ENCODE assay signal across 12 mouse cellular contexts in the genomic region with DNA sequence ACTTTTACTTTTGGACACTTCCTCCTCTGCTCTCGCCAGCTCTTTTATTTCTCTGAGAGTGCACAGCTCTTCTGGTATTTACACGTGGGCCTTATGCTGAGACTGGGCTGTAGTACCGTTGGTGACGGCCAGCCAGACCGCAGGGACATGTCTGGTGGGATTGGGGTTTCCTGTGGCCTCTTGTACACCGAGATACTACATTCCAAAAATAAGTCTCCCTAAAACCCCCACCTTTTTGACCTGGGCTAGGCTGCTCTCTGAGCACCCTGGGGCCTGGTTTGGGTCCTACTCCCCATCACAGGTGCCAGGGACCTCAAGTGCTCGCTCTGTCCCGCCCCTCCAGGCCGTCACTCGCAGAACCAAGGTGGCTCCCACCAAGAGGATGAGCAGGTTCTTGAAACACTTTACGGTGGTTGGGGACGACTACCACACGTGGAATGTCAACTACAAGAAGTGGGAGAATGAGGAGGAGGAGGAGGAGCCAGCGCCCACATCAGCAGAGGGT. TPM values are rescaled to one million over a fixed set of nuclear protein-coding genes. Genes with fewer than 3 reads are reported as not detected.
A peak's percentile ranks its signal among the peaks of the same experiment; 100 is the strongest.
DNase-seq lines count a peak whose midpoint lies in the region; ATAC-seq and TF ChIP-seq lines count a peak whose summit lies in the region.
"Had no signal": no experiment of that assay in that cellular context is flagged by ENCODE, and none has a peak within 500 bp of the region (broad histone marks: within the 10 kb centered on the region; RNA-seq: fewer than 3 reads in every experiment).

No protein-coding gene starts in this region.

- TF ChIP-seq CTCF in lung, postnatal 0 days (IDR thresholded peaks at IDR 0.05), result no peak
- TF ChIP-seq CTCF in CH12.LX (conservative IDR thresholded peaks at IDR 0.05 in 1 of 2, IDR thresholded peaks at IDR 0.05 in 1 of 2; ENCODE audit: low read depth in 2 of 2, low read length in 2 of 2), result no peak
- TF ChIP-seq CTCF in small intestine, adult 2 months (IDR thresholded peaks at IDR 0.05; ENCODE audit: extremely low read depth, insufficient read length, insufficient replicate concordance, low read depth, low read length), result no peak

- WGBS in lung, postnatal 0 days, result 51% methylated on average over 14 of the region's 14 CpGs
- 70% methylated on average over 14 of the region's 14 CpGs for WGBS in small intestine, adult 2 months
- WGBS in kidney, embryonic 14.5 days, result 88% methylated on average over 14 of the region's 14 CpGs

- H3K27ac ChIP-seq in lung, postnatal 0 days (ENCODE audit: low read length), result no peak overlapping the region
- H3K27ac ChIP-seq in CH12.LX (ENCODE audit: insufficient read depth, low read depth), result peak overlapping the region; percentile 98
- H3K27ac ChIP-seq in small intestine, adult 2 months (ENCODE audit: insufficient read depth, low read depth, low read length), result peak overlapping the region; percentile 34
- no peak overlapping the region for H3K27ac ChIP-seq in kidney, embryonic 14.5 days (ENCODE audit: low read depth, low read length)

- 0 out of 2 replicates have a peak, but pooled peaks have one; percentile 21 for ATAC-seq in lung, postnatal 0 days
- ATAC-seq in hematopoietic stem cell, adult 5-6 weeks (replicated peaks in 1 of 2; ENCODE audit: insufficient read depth in 1 of 2, low FRiP score in 2 of 2, low TSS enrichment in 1 of 2, low read depth in 1 of 2, poor library complexity in 2 of 2, severe bottlenecking in 2 of 2), result peak; percentile 35 to 51
- ATAC-seq in kidney, embryonic 14.5 days (ENCODE audit: low FRiP score, low TSS enrichment), result no peak

- in situ Hi-C loops in CH12.LX (cut with MboI; ENCODE audit: low pct_ligation_motif_present, low pct_unique_long_range_greater_than_20kb, low sequenced_read_pairs), result no loop called here

- H3K36me3 ChIP-seq in lung, postnatal 0 days (ENCODE audit: insufficient read depth, low read length), result no peaks in the 10 kb centered on the region
- peaks cover 18 to 65% of the 10 kb centered on the region in 2 experiments for H3K36me3 ChIP-seq in CH12.LX (replicated peaks in 1 of 2; ENCODE audit: control insufficient read depth in 1 of 2, insufficient read depth in 1 of 2, low read length in 1 of 2)
- H3K36me3 ChIP-seq in small intestine, adult 2 months (ENCODE audit: control insufficient read depth, insufficient read depth, low read length), result no peaks in the 10 kb centered on the region
- no peaks in the 10 kb centered on the region for H3K36me3 ChIP-seq in kidney, embryonic 14.5 days (ENCODE audit: control insufficient read depth, insufficient read depth, low read length)

- no peak overlapping the region for H3K4me2 ChIP-seq in lung, postnatal 0 days (replicated peaks; ENCODE audit: low read depth, low read length)
- H3K4me2 ChIP-seq in CH12.LX (ENCODE audit: insufficient read depth, low read depth, poor library complexity, severe bottlenecking), result peak overlapping the region; percentile 44
- no peak overlapping the region for H3K4me2 ChIP-seq in kidney, embryonic 14.5 days (replicated peaks; ENCODE audit: low read depth, low read length)
- H3K4me2 ChIP-seq: heart, embryonic 11.5 days had no signal

- TF ChIP-seq EP300 in lung, postnatal 0 days (IDR thresholded peaks at IDR 0.05), result no peak
- peak; percentile 93 for TF ChIP-seq EP300 in CH12.LX (IDR thresholded peaks at IDR 0.05; ENCODE audit: low read length)

- H3K9me3 ChIP-seq in lung, postnatal 0 days (ENCODE audit: low read length), result no peaks in the 10 kb centered on the region
- peaks cover 4% of the 10 kb centered on the region for H3K9me3 ChIP-seq in CH12.LX (replicated peaks; ENCODE audit: low read length)
- no peaks in the 10 kb centered on the region for H3K9me3 ChIP-seq in kidney, embryonic 14.5 days (ENCODE audit: control insufficient read depth, low read length)

- no peaks in the 10 kb centered on the region for H3K27me3 ChIP-seq in lung, postnatal 0 days (replicated peaks; ENCODE audit: insufficient read depth, low read length)
- H3K27me3 ChIP-seq in CH12.LX (replicated peaks), result no peaks in the 10 kb centered on the region
- H3K27me3 ChIP-seq in small intestine, adult 2 months (ENCODE audit: control insufficient read depth, insufficient read depth, low read length), result no peaks in the 10 kb centered on the region
- no peaks in the 10 kb centered on the region for H3K27me3 ChIP-seq in kidney, embryonic 14.5 days (ENCODE audit: control insufficient read depth, insufficient read depth, low read length)

- H3K4me1 ChIP-seq in lung, postnatal 0 days (ENCODE audit: insufficient read depth, low read depth, low read length), result 0 out of 2 replicates have a peak, but pooled peaks cover 5% of the 10 kb centered on the region
- peaks cover 34 to 87% of the 10 kb centered on the region in 2 experiments for H3K4me1 ChIP-seq in CH12.LX (ENCODE audit: control insufficient read depth in 1 of 2, insufficient read depth in 2 of 2)
- H3K4me1 ChIP-seq in small intestine, adult 2 months (ENCODE audit: control insufficient read depth, insufficient read depth, insufficient read length, low read length), result peaks cover 8% of the 10 kb centered on the region
- H3K4me1 ChIP-seq in kidney, embryonic 14.5 days (ENCODE audit: control insufficient read depth, insufficient read depth, low read length), result no peaks in the 10 kb centered on the region

- dilution Hi-C loops in CH12.LX (cut with MboI; ENCODE audit: extremely low pct_ligation_motif_present, extremely low pct_unique_long_range_greater_than_20kb, low sequenced_read_pairs), result no loop called here

- no peak; the same call in 1 of the 2 replicates for TF ChIP-seq POLR2A in CH12.LX (IDR thresholded peaks at IDR 0.05; ENCODE audit: low read depth, low read length)
- TF ChIP-seq POLR2A in small intestine, adult 2 months (IDR thresholded peaks at IDR 0.05; ENCODE audit: low read depth, low read length), result no peak

- peak; percentile 30 for DNase-seq in lung, postnatal 0 days (ENCODE audit: low spot score)
- DNase-seq in lung, postnatal 10 days, result no peak
- peak; percentile 92 for DNase-seq in CH12.LX (ENCODE audit: extremely low read depth)
- DNase-seq in layer of hippocampus, adult 8-10 months (ENCODE audit: low spot score in 2 of 2), result no peak
- no peak for DNase-seq in heart, postnatal 36 days
- DNase-seq: adrenal gland, adult 2 months; cerebellum, adult 18-20 months; layer of hippocampus, adult 9-11 months had no signal

- H3K79me2 ChIP-seq in CH12.LX (replicated peaks; ENCODE audit: control insufficient read depth, extremely low read depth, insufficient read depth, poor library complexity, severe bottlenecking), result peaks cover 9% of the 10 kb centered on the region

- TF ChIP-seq RAD21 in CH12.LX (IDR thresholded peaks at IDR 0.05; ENCODE audit: low read depth, low read length), result peak; percentile 10

- no peak overlapping the region for H3K9ac ChIP-seq in lung, postnatal 0 days (replicated peaks; ENCODE audit: low read depth)
- H3K9ac ChIP-seq in CH12.LX (ENCODE audit: insufficient read depth, low read depth), result no peak overlapping the region
- no peak overlapping the region for H3K9ac ChIP-seq in kidney, embryonic 14.5 days (ENCODE audit: low read depth, low read length)

- no peak overlapping the region for H3K4me3 ChIP-seq in lung, postnatal 0 days (ENCODE audit: low read depth, low read length)
- H3K4me3 ChIP-seq in CH12.LX (replicated peaks in 1 of 3; ENCODE audit: low read depth in 2 of 3, low read length in 2 of 3, poor library complexity in 1 of 3), result peak overlapping the region in 2 of 3 experiments; percentile 8 to 42
- H3K4me3 ChIP-seq in small intestine, adult 2 months (ENCODE audit: low read depth, low read length), result peak overlapping the region; percentile 9
- no peak overlapping the region for H3K4me3 ChIP-seq in kidney, embryonic 14.5 days (ENCODE audit: low read length)

- intact Hi-C loops in heart, postnatal 36 days (cut with DNase I), result no loop called here

TF ChIP-seq in CH12.LX, 34 proteins besides CTCF, POLR2A, EP300 and RAD21 (continues in another document):
- TF ChIP-seq SMC3 (IDR thresholded peaks at IDR 0.05; ENCODE audit: low read depth, low read length), result peak; percentile 24; the same call in 1 of the 2 replicates
- TF ChIP-seq ZNF384 (IDR thresholded peaks at IDR 0.05; ENCODE audit: low read depth, low read length), result peak; percentile 29; the same call in 1 of the 2 replicates
- TF ChIP-seq ZC3H11A (IDR thresholded peaks at IDR 0.05; ENCODE audit: low read depth, low read length), result no peak
- peak; percentile 99 for TF ChIP-seq MEF2A (IDR thresholded peaks at IDR 0.05; ENCODE audit: borderline replicate concordance, low read depth, low read length)

RNA-seq across cellular contexts. Expression of a gene that starts 26.5 kb away (rescaled TPM):
- polyA plus RNA-seq in lung, postnatal 0 days (2015; fragmentation: Nextera tagmentation; extraction: Ambion mirVana), result 3.7 and 3.9 TPM in 2 replicates
- total RNA-seq in CH12.LX (2012; rRNA removed) (156 and 167 TPM in 2 replicates), CH12.LX (2014; rRNA removed) (132 and 143 TPM in 2 replicates)
- 145 and 159 TPM in 2 replicates for polyA plus RNA-seq in CH12.LX (2012; ENCODE audit: insufficient read length, low read depth)
- 9.6 and 26.1 TPM in 2 replicates for total RNA-seq in hematopoietic stem cell, adult 5-6 weeks (2017)
- 8.1 and 18.6 TPM in 2 replicates for polyA plus RNA-seq in small intestine, adult 2 months (2012; rRNA removed)
- 10 to 100 TPM in 2 of 4 experiments, 1 to 10 TPM in 2; 2.1 to 22.9 (median 8.2) TPM for total RNA-seq in layer of hippocampus, adult 8-10 months (2022)
- polyA plus RNA-seq in kidney, embryonic 14.5 days (2014; fragmentation: Nextera tagmentation; extraction: Ambion mirVana), result 12.7 TPM in 2 replicates
- 1 to 10 TPM; 1.4 to 1.7 TPM for total RNA-seq in heart, postnatal 36 days (2021)

RNA-seq across cellular contexts. Expression of a gene that starts 31.1 kb away (rescaled TPM):
- polyA plus RNA-seq in lung, postnatal 0 days (2015; fragmentation: Nextera tagmentation; extraction: Ambion mirVana), result 4.5 and 5.1 TPM in 2 replicates
- 7.6 and 8.8 TPM in 2 replicates for total RNA-seq in CH12.LX (2012; rRNA removed)
- 2.6 and 2.9 TPM in 2 replicates for total RNA-seq in CH12.LX (2014; rRNA removed)
- 3.7 and 4.4 TPM in 2 replicates for polyA plus RNA-seq in CH12.LX (2012; ENCODE audit: insufficient read length, low read depth)
- total RNA-seq in hematopoietic stem cell, adult 5-6 weeks (2017), result 7.1 and 12.2 TPM in 2 replicates
- polyA plus RNA-seq in small intestine, adult 2 months (2012; rRNA removed), result 5.8 and 12.5 TPM in 2 replicates
- 10 to 100 TPM; 14.7 to 17.7 (median 16.1) TPM for total RNA-seq in layer of hippocampus, adult 8-10 months (2022)
- polyA plus RNA-seq in kidney, embryonic 14.5 days (2014; fragmentation: Nextera tagmentation; extraction: Ambion mirVana), result 6.5 and 9.8 TPM in 2 replicates
- total RNA-seq in heart, postnatal 36 days (2021), result 1 to 10 TPM; 4.3 to 4.6 TPM

RNA-seq across cellular contexts. Expression of a gene that starts 51.0 kb away (rescaled TPM):
- 12.2 and 12.7 TPM in 2 replicates for polyA plus RNA-seq in lung, postnatal 0 days (2015; fragmentation: Nextera tagmentation; extraction: Ambion mirVana)
- total RNA-seq in CH12.LX (2012; rRNA removed) (17.1 and 19.9 TPM in 2 replicates), CH12.LX (2014; rRNA removed) (25.6 and 25.9 TPM in 2 replicates)
- 22.2 and 23.6 TPM in 2 replicates for polyA plus RNA-seq in CH12.LX (2012; ENCODE audit: insufficient read length, low read depth)
- 18.0 and 20.8 TPM in 2 replicates for total RNA-seq in hematopoietic stem cell, adult 5-6 weeks (2017)
- polyA plus RNA-seq in small intestine, adult 2 months (2012; rRNA removed), result 12.5 and 20.1 TPM in 2 replicates
- total RNA-seq in layer of hippocampus, adult 8-10 months (2022), result 10 to 100 TPM; 41.0 to 48.0 (median 43.7) TPM
- polyA plus RNA-seq in kidney, embryonic 14.5 days (2014; fragmentation: Nextera tagmentation; extraction: Ambion mirVana), result 7.9 and 10.9 TPM in 2 replicates
- total RNA-seq in heart, postnatal 36 days (2021), result 10 to 100 TPM; 89.5 to 98.4 TPM

Comparison
In these comparisons a context has a peak if more than half of its experiments do, and no peak if none do; other contexts are left out.
1. DNase-seq: peak in lung, postnatal 0 days (single experiment) and CH12.LX (single experiment); none in lung, postnatal 10 days (single experiment), layer of hippocampus, adult 8-10 months (0 of 2) and heart, postnatal 36 days (0 of 2).
2. H3K27ac ChIP-seq: peak in CH12.LX (single experiment) and small intestine, adult 2 months (single experiment); none in lung, postnatal 0 days (single experiment) and kidney, embryonic 14.5 days (single experiment).
3. H3K4me3 ChIP-seq: peak in CH12.LX (2 of 3) and small intestine, adult 2 months (single experiment); none in lung, postnatal 0 days (single experiment) and kidney, embryonic 14.5 days (single experiment).